Mouse (Mus musculus): ENCODE measurements around the gene Mtmr6. TPM values are rescaled to one million over a fixed set of nuclear protein-coding genes. Genes with fewer than 3 reads are reported as not detected.

The Mtmr6 gene
- polyA plus RNA-seq, 1 experiment, result 9.5 TPM

DNA sequence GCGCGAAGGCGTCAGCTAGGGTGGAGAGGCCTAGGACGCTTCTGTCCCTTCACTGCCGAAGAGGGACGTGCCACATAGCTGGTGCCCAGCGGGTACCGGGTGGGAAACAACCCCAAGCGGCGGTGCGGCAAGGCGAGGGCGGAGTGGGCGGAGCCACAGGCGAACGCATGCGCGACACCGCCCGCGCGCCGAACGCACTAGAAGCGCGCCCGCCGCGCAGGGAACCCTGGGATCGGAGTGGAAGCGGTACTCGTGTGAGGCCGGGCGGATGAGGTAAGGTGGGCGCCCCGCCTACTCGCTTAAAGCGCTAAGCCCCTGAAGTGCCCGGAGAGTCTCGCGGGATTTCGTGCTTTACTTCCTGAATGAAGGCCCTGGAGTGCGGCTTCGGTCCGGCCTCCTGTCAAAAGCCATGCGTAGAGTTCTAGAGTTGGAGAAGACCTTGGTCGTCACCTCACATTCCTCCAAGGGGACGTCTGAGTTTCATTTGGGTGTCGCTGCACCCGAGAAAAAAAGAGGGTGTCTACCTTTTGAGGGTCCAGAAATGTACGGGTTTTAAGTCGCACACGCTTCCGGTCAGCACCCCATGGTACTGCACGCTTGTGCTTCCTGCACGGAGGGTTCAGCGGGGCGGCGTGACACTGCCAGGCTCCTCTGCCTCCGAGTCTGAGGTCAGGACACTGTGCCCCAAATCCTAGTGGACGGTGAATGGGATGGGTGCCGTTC is 13.6 kb upstream of the Mtmr6 start, which contains the start of the genes Nupl1 and Gm49336:
Gene Nupl1 (minus strand): TSS at position 151 of the 723 bp plus-strand sequence.
Gene Gm49336 (minus strand): TSS at position 227 of the 723 bp plus-strand sequence.
- Histone ChIP-seq H3K27ac (ENCODE audit: insufficient read depth, low read length) (peak within 1 kb of the TSS; percentile 90), H3K4me3 (ENCODE audit: extremely low read depth, insufficient read depth, insufficient read length) (peak within 1 kb of the TSS; percentile 76), H3K4me1 (ENCODE audit: control insufficient read depth, insufficient read depth, insufficient read length) (peaks cover 10% of the 10 kb centered on the region), H3K36me3 (ENCODE audit: control insufficient read depth, insufficient read depth, low read length) (no peaks in the 10 kb centered on the region; the same call in 1 of the 2 replicates), H3K27me3 (ENCODE audit: control insufficient read depth, insufficient read depth, low read length) (no peaks in the 10 kb centered on the region)
- WGBS, result under 1% methylated on average over 62 of the region's 62 CpGs
- DNase-seq (ENCODE audit: low read depth in 1 of 2, low spot score in 2 of 2), result peak; percentile 99
- TF ChIP-seq CTCF (IDR thresholded peaks at IDR 0.05; ENCODE audit: extremely low read depth, insufficient read depth, insufficient read length, insufficient replicate concordance) (no peak), POLR2A (IDR thresholded peaks at IDR 0.05; ENCODE audit: low read depth, low read length) (peak; percentile 91)

DNA sequence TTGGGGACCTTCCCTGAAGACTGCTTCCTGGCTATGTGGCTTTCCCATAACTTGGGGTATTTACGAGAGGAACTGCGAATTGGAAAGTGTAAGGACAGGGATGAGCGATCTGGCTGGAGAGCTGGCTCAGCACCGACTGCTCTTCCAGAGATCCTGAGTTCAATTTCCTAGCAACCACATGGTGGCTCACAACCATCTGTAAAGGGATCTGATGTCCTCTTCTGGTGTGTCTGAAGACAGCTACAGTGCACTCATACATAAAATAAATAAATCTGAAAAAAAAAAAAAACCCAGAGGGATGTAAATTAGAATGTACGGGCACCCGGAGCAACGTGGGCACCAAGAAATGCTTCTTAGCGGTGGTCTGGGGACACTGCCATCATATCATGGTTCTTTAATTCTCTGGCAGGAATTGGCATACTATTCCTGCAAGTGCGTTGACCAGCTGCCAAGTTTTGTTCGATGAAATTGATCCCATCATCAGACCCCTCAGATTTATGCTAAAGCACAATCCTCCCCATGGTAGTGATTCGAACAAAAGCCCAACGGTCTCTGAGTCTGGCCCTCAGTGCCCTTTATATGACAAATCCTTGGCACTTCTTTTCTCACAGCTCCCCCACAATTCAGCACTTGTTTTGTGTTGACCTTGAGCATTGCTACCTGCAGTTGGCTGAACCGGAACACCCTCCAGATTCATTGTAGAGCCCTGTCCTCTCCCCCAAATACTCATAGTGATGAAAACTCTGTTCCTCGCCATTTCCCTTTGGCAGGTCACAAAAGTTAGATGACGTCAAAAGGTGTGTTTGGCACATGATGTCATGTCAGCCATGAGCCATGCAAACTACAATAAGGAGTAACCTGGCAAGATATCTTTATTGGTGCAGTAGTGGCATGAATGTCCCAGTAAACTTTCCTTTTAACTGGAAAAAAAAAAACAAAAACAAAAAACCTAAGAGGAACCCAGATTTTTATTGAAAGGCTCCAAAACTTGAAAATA is 12.7 kb upstream of the Mtmr6 start:
- H3K27me3 ChIP-seq (ENCODE audit: control insufficient read depth, insufficient read depth, low read length), result no peaks in the 10 kb centered on the region
- no peak for TF ChIP-seq POLR2A (IDR thresholded peaks at IDR 0.05; ENCODE audit: low read depth, low read length)
- TF ChIP-seq CTCF (IDR thresholded peaks at IDR 0.05; ENCODE audit: extremely low read depth, insufficient read depth, insufficient read length, insufficient replicate concordance), result no peak
- peak overlapping the region; percentile 76 for H3K4me3 ChIP-seq (ENCODE audit: extremely low read depth, insufficient read depth, insufficient read length)
- WGBS, result 27% methylated on average over 15 of the region's 15 CpGs
- no peak for DNase-seq (ENCODE audit: low read depth in 1 of 2, low spot score in 2 of 2)
- no peaks in the 10 kb centered on the region for H3K36me3 ChIP-seq (ENCODE audit: control insufficient read depth, insufficient read depth, low read length)
- H3K27ac ChIP-seq (ENCODE audit: insufficient read depth, low read length), result peak overlapping the region; percentile 90
- H3K4me1 ChIP-seq (ENCODE audit: control insufficient read depth, insufficient read depth, insufficient read length), result peaks cover 10% of the 10 kb centered on the region

DNA sequence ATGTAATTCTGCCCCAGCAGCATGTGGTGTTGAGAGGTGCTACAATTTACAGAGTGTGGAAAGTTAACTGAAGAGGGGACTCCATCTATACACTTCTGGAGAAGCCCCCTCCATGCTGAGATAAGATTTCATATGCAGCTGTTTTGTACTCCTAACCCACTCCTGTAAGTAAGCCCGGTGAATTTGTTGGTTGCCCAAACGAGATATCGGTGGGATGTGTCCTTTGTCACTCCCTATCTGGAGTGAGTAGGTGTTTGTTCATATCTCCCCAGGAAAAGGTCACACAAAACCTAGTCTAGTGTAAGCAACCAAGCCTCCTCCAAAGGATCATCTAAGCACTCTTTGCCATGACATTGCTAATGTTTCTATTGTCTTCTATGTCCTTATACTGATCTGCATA is 11.6 kb upstream of the Mtmr6 start:
- TF ChIP-seq CTCF (IDR thresholded peaks at IDR 0.05; ENCODE audit: extremely low read depth, insufficient read depth, insufficient read length, insufficient replicate concordance) (no peak), POLR2A (IDR thresholded peaks at IDR 0.05; ENCODE audit: low read depth, low read length) (no peak)
- Histone ChIP-seq H3K27ac (ENCODE audit: insufficient read depth, low read length) (no peak overlapping the region), H3K4me3 (ENCODE audit: extremely low read depth, insufficient read depth, insufficient read length) (no peak overlapping the region), H3K4me1 (ENCODE audit: control insufficient read depth, insufficient read depth, insufficient read length) (peaks cover 10% of the 10 kb centered on the region), H3K36me3 (ENCODE audit: control insufficient read depth, insufficient read depth, low read length) (no peaks in the 10 kb centered on the region), H3K27me3 (ENCODE audit: control insufficient read depth, insufficient read depth, low read length) (no peaks in the 10 kb centered on the region)
- WGBS, result 87% methylated on average over 3 of the region's 3 CpGs
- no peak for DNase-seq (ENCODE audit: low read depth in 1 of 2, low spot score in 2 of 2)

- H3K4me1 ChIP-seq (ENCODE audit: control insufficient read depth, insufficient read depth, insufficient read length), result peaks cover 5% of the 10 kb centered on the region
- H3K36me3 ChIP-seq (ENCODE audit: control insufficient read depth, insufficient read depth, low read length), result no peaks in the 10 kb centered on the region
- H3K4me3 ChIP-seq (ENCODE audit: extremely low read depth, insufficient read depth, insufficient read length), result no peak overlapping the region
- no peak overlapping the region for H3K27ac ChIP-seq (ENCODE audit: insufficient read depth, low read length)
- TF ChIP-seq POLR2A (IDR thresholded peaks at IDR 0.05; ENCODE audit: low read depth, low read length) (no peak), CTCF (IDR thresholded peaks at IDR 0.05; ENCODE audit: extremely low read depth, insufficient read depth, insufficient read length, insufficient replicate concordance) (no peak)
- DNase-seq (ENCODE audit: low read depth in 1 of 2, low spot score in 2 of 2), result no peak
- no peaks in the 10 kb centered on the region for H3K27me3 ChIP-seq (ENCODE audit: control insufficient read depth, insufficient read depth, low read length)
Measured at GRCm38 (mm10) chr14:60254774-60255173, 10.3 kb upstream of the Mtmr6 start.

DNA sequence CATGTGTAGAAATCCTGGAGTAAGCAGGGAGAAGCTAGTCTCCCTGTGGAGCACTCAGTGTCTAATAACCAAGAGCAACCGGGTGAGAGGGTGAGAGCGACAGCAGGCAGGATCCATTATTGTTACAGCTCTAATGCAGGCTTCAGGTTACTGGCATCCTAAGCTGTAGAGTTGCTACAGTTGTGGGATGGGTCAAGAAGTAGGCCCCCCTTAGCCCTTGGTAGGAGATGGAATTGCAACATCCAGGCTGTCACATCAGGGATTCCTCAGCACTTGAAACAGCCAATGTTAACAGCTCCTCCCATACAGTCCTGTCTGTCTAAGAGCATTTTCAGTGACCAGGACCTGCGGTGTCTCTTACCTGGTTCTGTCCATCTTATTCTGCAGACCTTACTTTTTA is 8.7 kb upstream of the Mtmr6 start:
- Histone ChIP-seq H3K4me3 (ENCODE audit: extremely low read depth, insufficient read depth, insufficient read length) (no peak overlapping the region), H3K27ac (ENCODE audit: insufficient read depth, low read length) (no peak overlapping the region), H3K27me3 (ENCODE audit: control insufficient read depth, insufficient read depth, low read length) (no peaks in the 10 kb centered on the region), H3K4me1 (ENCODE audit: control insufficient read depth, insufficient read depth, insufficient read length) (peaks cover 4% of the 10 kb centered on the region), H3K36me3 (ENCODE audit: control insufficient read depth, insufficient read depth, low read length) (no peaks in the 10 kb centered on the region)
- WGBS, result 85% methylated on average over 3 of the region's 3 CpGs
- DNase-seq (ENCODE audit: low read depth in 1 of 2, low spot score in 2 of 2), result no peak
- no peak for TF ChIP-seq POLR2A (IDR thresholded peaks at IDR 0.05; ENCODE audit: low read depth, low read length)
- no peak for TF ChIP-seq CTCF (IDR thresholded peaks at IDR 0.05; ENCODE audit: extremely low read depth, insufficient read depth, insufficient read length, insufficient replicate concordance)

DNA sequence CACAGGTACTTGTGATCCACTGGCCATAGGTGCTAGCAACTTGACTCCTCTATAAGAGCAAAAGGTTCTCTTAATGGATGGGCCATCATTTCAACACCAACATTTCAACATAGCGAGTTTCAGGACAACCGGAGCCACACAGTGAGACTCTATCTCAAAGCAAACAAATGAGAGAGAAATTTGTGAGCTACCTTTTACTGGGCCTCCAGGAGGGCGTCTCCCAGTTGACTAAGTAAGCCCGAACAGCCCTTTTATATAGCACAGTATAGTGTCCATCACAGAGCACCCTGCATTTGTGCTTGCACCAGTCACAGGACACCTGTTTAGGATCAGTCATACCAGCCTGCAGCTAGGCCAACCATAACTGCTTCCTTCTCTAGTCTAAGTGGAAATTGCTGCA is 7.9 kb upstream of the Mtmr6 start:
- Histone ChIP-seq H3K27ac (ENCODE audit: insufficient read depth, low read length) (no peak overlapping the region), H3K4me1 (ENCODE audit: control insufficient read depth, insufficient read depth, insufficient read length) (peaks cover 4% of the 10 kb centered on the region), H3K27me3 (ENCODE audit: control insufficient read depth, insufficient read depth, low read length) (no peaks in the 10 kb centered on the region), H3K36me3 (ENCODE audit: control insufficient read depth, insufficient read depth, low read length) (no peaks in the 10 kb centered on the region), H3K4me3 (ENCODE audit: extremely low read depth, insufficient read depth, insufficient read length) (no peak overlapping the region)
- WGBS, result 96% methylated on average over 4 of the region's 4 CpGs
- TF ChIP-seq POLR2A (IDR thresholded peaks at IDR 0.05; ENCODE audit: low read depth, low read length) (no peak), CTCF (IDR thresholded peaks at IDR 0.05; ENCODE audit: extremely low read depth, insufficient read depth, insufficient read length, insufficient replicate concordance) (no peak)
- no peak for DNase-seq (ENCODE audit: low read depth in 1 of 2, low spot score in 2 of 2)

Measured in spleen, adult 2 months (tissue).